Mouse (Mus musculus) midbrain, embryonic 15.5 days (tissue): ENCODE data around the gene Actl7b. TPM values are rescaled to one million over a fixed set of nuclear protein-coding genes. Genes with fewer than 3 reads are reported as not detected.
A peak's percentile ranks its signal among the peaks of the same experiment; 100 is the strongest.

ENCODE experiments used
- ATAC-seq: fragments of 200-750 bp; cut with Nextera tagmentation; replicated peaks from 2 replicates; pipeline ENCODE4 v1.8.0; 2017; ENCODE audit warnings: moderate TSS enrichment
- H3K27ac ChIP-seq: fragments of 300-500 bp; sonication (generic); 2 replicates; pipeline ENCODE4 v1.5.1; 2015; ENCODE audit warnings: mild to moderate bottlenecking, inconsistent platforms
- H3K27me3 ChIP-seq: fragments of 300-500 bp; sonication (generic); replicated peaks from 2 replicates; pipeline ENCODE4 v1.6.1; 2015; ENCODE audit warnings: inconsistent platforms
- H3K36me3 ChIP-seq: fragments of 300-500 bp; sonication (generic); replicated peaks from 2 replicates; pipeline ENCODE4 v1.6.1; 2015; ENCODE audit warnings: inconsistent platforms
- H3K4me1 ChIP-seq: fragments of 300-500 bp; sonication (generic); 2 replicates; pipeline ENCODE4 v1.6.1; 2015; ENCODE audit warnings: inconsistent platforms
- H3K4me2 ChIP-seq: fragments of 300-500 bp; sonication (generic); 2 replicates; pipeline ENCODE4 v1.6.1; 2015; ENCODE audit warnings: inconsistent platforms, mild to moderate bottlenecking, moderate library complexity
- H3K4me3 ChIP-seq: fragments of 300-500 bp; sonication (generic); 2 replicates; pipeline ENCODE4 v1.5.1; 2015; ENCODE audit warnings: mild to moderate bottlenecking, inconsistent platforms
- H3K9ac ChIP-seq: fragments of 300-500 bp; sonication (generic); 2 replicates; pipeline ENCODE4 v1.6.1; 2015; ENCODE audit warnings: mild to moderate bottlenecking, inconsistent platforms
- H3K9me3 ChIP-seq: fragments of 300-500 bp; sonication (generic); 2 replicates; pipeline ENCODE4 v1.6.1; 2016; ENCODE audit warnings: inconsistent platforms
- WGBS: fragments of 180-500 bp; shearing (Covaris S2); methylation state at CpG from one replicate; pipeline ENCODE4 v1.1.7; 2015; ENCODE audit warnings: mixed read lengths; 5-methylcytosine and 5-hydroxymethylcytosine counted together
- polyA plus RNA-seq: library from polyadenylated mRNA; unstranded; fragments of >200 nt; fragmentation: Nextera tagmentation; extraction: Ambion mirVana; gene quantifications from 2 replicates; pipeline ENCODE4 v1.2.1, GENCODE M21; 2015

Actl7b gene
- polyA plus RNA-seq, 1 experiment from 2014 or later = not detected

GRCm38 (mm10) chr4:56740020-56740485 lies 1.2 kb downstream of the Actl7b start, which contains the start of gene Gm26657:
Gene Gm26657 (plus strand): TSS chr4:56740070.
- Histone ChIP-seq H3K27ac (no peak within 1 kb of the TSS), H3K9ac (no peak within 1 kb of the TSS)

GRCm38 (mm10) chr4:56725839-56726238 lies 15.4 kb downstream of the Actl7b start:
- Histone ChIP-seq H3K4me3 (no peak overlapping the region), H3K36me3 (no peaks in the 10 kb centered on the region), H3K27ac (no peak overlapping the region), H3K9ac (no peak overlapping the region), H3K4me2 (no peak overlapping the region), H3K27me3 (no peaks in the 10 kb centered on the region), H3K9me3 (no peaks in the 10 kb centered on the region), H3K4me1 (no peaks in the 10 kb centered on the region)
- no peak for ATAC-seq
- 57% methylated on average over 8 of the region's 8 CpGs for WGBS

More at GRCm38 (mm10) chr4:56740020-56740485, 1.2 kb downstream of the Actl7b start, which contains the start of gene Gm26657:
- H3K27me3 ChIP-seq = no peaks in the 10 kb centered on the region
- H3K4me2 ChIP-seq = no peak within 1 kb of the TSS
- H3K9me3 ChIP-seq = no peaks in the 10 kb centered on the region
- H3K36me3 ChIP-seq = no peaks in the 10 kb centered on the region
- no peaks in the 10 kb centered on the region for H3K4me1 ChIP-seq
- WGBS = 91% methylated on average over 18 of the region's 18 CpGs
- H3K4me3 ChIP-seq = no peak within 1 kb of the TSS
- ATAC-seq = no peak

DNA sequence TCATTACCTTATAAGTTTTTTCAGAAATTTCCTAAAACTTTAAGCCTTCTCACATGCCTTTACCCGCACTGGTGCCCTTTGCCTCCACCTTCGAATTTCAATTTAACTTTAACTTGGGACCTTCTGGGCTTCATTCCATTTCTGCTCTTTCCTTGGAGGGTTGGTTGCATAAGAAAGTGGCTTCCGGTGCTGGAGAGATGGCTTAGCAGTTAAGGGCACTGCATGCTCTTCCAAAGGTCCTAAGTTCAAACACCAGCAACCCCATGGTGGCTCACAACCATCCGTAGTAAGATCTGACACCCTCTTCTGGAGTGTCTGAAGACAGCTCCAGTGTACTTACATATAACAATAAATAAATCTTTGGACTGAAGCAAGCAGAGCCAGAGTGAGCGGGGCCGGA lies 18.0 kb downstream of the Actl7b start:
- WGBS = 95% methylated on average over 6 of the region's 6 CpGs

DNA sequence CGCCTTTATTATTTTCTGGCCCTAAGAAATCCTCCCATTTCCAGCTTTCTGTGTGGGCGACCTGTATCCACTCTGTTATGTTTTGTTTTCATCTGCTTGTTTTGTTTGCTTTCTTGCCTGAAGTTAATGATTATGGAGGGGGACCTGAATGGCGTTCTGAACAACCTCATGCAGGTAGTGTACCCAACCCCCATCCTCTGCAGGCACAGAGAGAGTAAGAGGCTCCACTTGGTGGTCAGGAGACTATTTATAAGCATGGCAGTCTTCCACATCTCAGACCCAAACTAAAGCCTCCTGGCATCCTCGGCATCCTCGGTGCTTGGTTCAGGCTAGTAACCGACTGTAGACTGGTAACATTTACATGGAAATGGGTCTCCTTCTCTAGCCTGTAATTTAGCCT lies 18.9 kb downstream of the Actl7b start:
- 0 out of 2 replicates have a peak, but pooled peaks cover 2% of the 10 kb centered on the region for H3K4me1 ChIP-seq
- H3K4me2 ChIP-seq = no peak overlapping the region
- 74% methylated on average over 6 of the region's 6 CpGs for WGBS
- H3K27me3 ChIP-seq = no peaks in the 10 kb centered on the region
- no peaks in the 10 kb centered on the region for H3K9me3 ChIP-seq
- H3K4me3 ChIP-seq = no peak overlapping the region
- no peaks in the 10 kb centered on the region for H3K36me3 ChIP-seq
- ATAC-seq = no peak
- H3K27ac ChIP-seq = no peak overlapping the region
- no peak overlapping the region for H3K9ac ChIP-seq

More for the DNA sequence above, 18.0 kb downstream of the Actl7b start:
- H3K27ac ChIP-seq = no peak overlapping the region
- H3K36me3 ChIP-seq = no peaks in the 10 kb centered on the region
- H3K4me3 ChIP-seq = no peak overlapping the region
- no peaks in the 10 kb centered on the region for H3K27me3 ChIP-seq
- H3K9me3 ChIP-seq = no peaks in the 10 kb centered on the region
- no peak for ATAC-seq
- H3K9ac ChIP-seq = no peak overlapping the region
- no peak overlapping the region for H3K4me2 ChIP-seq
- H3K4me1 ChIP-seq = 0 out of 2 replicates have a peak, but pooled peaks cover 2% of the 10 kb centered on the region

- no peak for ATAC-seq
- no peak overlapping the region for H3K27ac ChIP-seq
Measured at GRCm38 (mm10) chr4:56721469-56721868, 19.8 kb downstream of the Actl7b start.

DNA sequence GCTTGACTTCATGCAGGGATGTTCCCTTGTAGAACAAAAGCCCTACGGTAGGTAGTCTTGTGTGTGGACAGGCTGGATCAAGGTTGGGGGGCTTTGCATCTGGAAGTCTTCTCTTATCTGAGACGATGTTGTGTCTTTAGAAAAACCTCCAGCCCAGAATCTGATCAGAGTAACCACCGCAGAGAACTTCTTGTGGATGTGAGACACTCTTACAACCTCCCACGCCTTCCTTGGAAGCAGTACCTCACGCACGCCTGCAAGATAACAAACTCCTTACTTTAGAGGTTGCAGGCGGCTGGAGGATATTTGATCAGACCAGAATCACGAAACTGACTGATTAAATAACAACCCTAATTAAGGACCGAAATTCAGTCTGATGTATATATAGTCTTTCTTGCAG lies 20.8 kb downstream of the Actl7b start:
- H3K36me3 ChIP-seq = no peaks in the 10 kb centered on the region
- no peak overlapping the region for H3K4me2 ChIP-seq
- no peak overlapping the region for H3K4me3 ChIP-seq
- H3K27me3 ChIP-seq = no peaks in the 10 kb centered on the region
- 88% methylated on average over 9 of the region's 9 CpGs for WGBS
- 0 out of 2 replicates have a peak, but pooled peaks cover 2% of the 10 kb centered on the region for H3K4me1 ChIP-seq
- ATAC-seq = no peak
- no peak overlapping the region for H3K27ac ChIP-seq
- no peaks in the 10 kb centered on the region for H3K9me3 ChIP-seq
- H3K9ac ChIP-seq = no peak overlapping the region

More at GRCm38 (mm10) chr4:56721469-56721868, 19.8 kb downstream of the Actl7b start:
- no peak overlapping the region for H3K9ac ChIP-seq
- no peak overlapping the region for H3K4me3 ChIP-seq
- no peaks in the 10 kb centered on the region for H3K9me3 ChIP-seq
- no peaks in the 10 kb centered on the region for H3K27me3 ChIP-seq
- WGBS = 35% methylated on average over 3 of the region's 3 CpGs
- 0 out of 2 replicates have a peak, but pooled peaks cover 2% of the 10 kb centered on the region for H3K4me1 ChIP-seq
- H3K4me2 ChIP-seq = no peak overlapping the region
- no peaks in the 10 kb centered on the region for H3K36me3 ChIP-seq

- 61% methylated on average over 9 of the region's 9 CpGs for WGBS
Measured at GRCm38 (mm10) chr4:56719456-56719855, 21.8 kb downstream of the Actl7b start.

DNA sequence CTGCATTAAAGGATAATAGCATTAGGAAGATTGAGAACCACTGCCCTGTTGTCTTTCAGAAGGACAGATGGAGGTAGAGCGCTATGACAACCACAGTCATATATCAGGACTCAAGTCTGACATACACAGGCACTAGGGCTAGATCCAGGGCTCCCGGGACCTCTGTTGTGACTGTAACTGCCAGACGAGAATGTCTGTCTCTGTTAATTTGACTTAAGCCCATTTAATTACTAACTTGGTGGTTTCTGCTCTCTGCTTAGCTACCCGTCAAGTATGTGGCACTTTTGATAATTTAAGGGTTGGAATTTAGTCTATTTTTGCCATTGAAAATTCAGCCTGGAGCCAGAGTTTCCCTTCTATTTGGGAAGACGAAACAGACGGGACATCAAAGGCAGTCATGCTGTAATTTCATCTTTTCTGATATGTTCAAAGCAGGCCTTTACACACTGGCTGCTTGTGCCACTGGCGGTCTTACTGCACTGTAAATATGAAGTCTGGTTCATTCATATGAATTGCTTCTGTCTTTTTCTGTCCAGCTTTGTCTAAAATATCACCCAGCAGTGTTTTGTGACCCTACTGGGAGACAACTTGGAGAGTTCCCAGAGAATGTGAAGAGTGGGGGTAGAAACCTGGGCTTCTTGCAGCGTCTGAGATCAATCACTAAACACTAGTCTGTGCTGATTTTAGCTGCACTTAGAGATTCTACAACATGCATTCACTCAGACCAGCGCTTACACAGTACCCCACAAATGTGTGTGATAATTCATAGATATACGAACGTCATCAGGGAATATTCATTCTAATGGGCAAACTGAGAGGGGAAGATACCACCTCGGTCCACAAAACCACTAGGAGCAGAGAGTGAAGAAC lies 22.4 kb downstream of the Actl7b start:
- H3K4me2 ChIP-seq = no peak overlapping the region
- H3K4me1 ChIP-seq = 0 out of 2 replicates have a peak, but pooled peaks cover 2% of the 10 kb centered on the region
- ATAC-seq = peak; percentile 54
- H3K27me3 ChIP-seq = no peaks in the 10 kb centered on the region
- H3K9me3 ChIP-seq = no peaks in the 10 kb centered on the region
- H3K27ac ChIP-seq = peak overlapping the region; percentile 32; the same call in 1 of the 2 replicates
- 69% methylated on average over 12 of the region's 12 CpGs for whole genome bisulfite sequencing
- H3K36me3 ChIP-seq = no peaks in the 10 kb centered on the region
- no peak overlapping the region for H3K9ac ChIP-seq
- no peak overlapping the region for H3K4me3 ChIP-seq

More at GRCm38 (mm10) chr4:56719456-56719855, 21.8 kb downstream of the Actl7b start:
- no peak overlapping the region for H3K4me3 ChIP-seq
- 0 out of 2 replicates have a peak, but pooled peaks cover 2% of the 10 kb centered on the region for H3K4me1 ChIP-seq
- no peaks in the 10 kb centered on the region for H3K36me3 ChIP-seq
- no peak overlapping the region for H3K9ac ChIP-seq
- ATAC-seq = no peak
- no peak overlapping the region for H3K4me2 ChIP-seq
- no peaks in the 10 kb centered on the region for H3K27me3 ChIP-seq
- no peaks in the 10 kb centered on the region for H3K9me3 ChIP-seq
- H3K27ac ChIP-seq = 0 out of 2 replicates have a peak overlapping the region, but pooled peaks have one; percentile 32

- WGBS = 82% methylated on average over 3 of the region's 3 CpGs
- H3K27ac ChIP-seq = no peak overlapping the region
- ATAC-seq = no peak
- H3K27me3 ChIP-seq = no peaks in the 10 kb centered on the region
- H3K9me3 ChIP-seq = no peaks in the 10 kb centered on the region
- H3K4me2 ChIP-seq = no peak overlapping the region
- no peak overlapping the region for H3K9ac ChIP-seq
- 0 out of 2 replicates have a peak, but pooled peaks cover 2% of the 10 kb centered on the region for H3K4me1 ChIP-seq
- H3K4me3 ChIP-seq = no peak overlapping the region
- no peaks in the 10 kb centered on the region for H3K36me3 ChIP-seq
Measured at GRCm38 (mm10) chr4:56717932-56718331, 23.3 kb downstream of the Actl7b start.

GRCm38 (mm10) chr4:56716801-56717200 lies 24.4 kb downstream of the Actl7b start:
- H3K4me3 ChIP-seq = no peak overlapping the region
- WGBS = 58% methylated on average over 5 of the region's 5 CpGs
- no peak overlapping the region for H3K9ac ChIP-seq
- H3K27me3 ChIP-seq = no peaks in the 10 kb centered on the region
- H3K4me2 ChIP-seq = no peak overlapping the region
- H3K9me3 ChIP-seq = no peaks in the 10 kb centered on the region
- ATAC-seq = no peak
- no peak overlapping the region for H3K27ac ChIP-seq
- 0 out of 2 replicates have a peak, but pooled peaks cover 2% of the 10 kb centered on the region for H3K4me1 ChIP-seq
- no peaks in the 10 kb centered on the region for H3K36me3 ChIP-seq

DNA sequence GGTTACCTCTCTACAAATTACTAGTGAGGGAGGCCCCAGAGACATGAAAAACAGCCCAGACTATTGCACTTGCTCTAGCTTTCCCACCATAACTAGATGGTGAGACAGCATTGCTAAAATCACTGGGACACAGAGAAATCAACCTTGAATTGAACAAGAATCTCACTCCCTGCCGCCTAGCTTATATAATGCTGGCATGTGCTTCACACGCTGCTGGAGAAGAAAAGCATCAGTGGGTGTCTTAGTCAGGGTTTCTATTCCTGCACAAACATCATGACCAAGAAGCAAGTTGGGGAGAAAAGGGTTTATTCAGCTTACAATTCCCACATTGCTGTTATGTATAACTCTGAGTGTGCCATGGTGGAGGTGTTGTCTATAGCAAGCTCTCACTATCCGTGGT lies 28.1 kb downstream of the Actl7b start:
- H3K9ac ChIP-seq = no peak overlapping the region
- H3K27me3 ChIP-seq = no peaks in the 10 kb centered on the region
- peaks cover 4% of the 10 kb centered on the region; the same call in 1 of the 2 replicates for H3K4me1 ChIP-seq
- WGBS = 81% methylated on average over 3 of the region's 3 CpGs
- no peak overlapping the region for H3K4me3 ChIP-seq
- no peaks in the 10 kb centered on the region for H3K9me3 ChIP-seq
- no peak overlapping the region for H3K27ac ChIP-seq
- no peak overlapping the region for H3K4me2 ChIP-seq
- ATAC-seq = no peak
- H3K36me3 ChIP-seq = no peaks in the 10 kb centered on the region

DNA sequence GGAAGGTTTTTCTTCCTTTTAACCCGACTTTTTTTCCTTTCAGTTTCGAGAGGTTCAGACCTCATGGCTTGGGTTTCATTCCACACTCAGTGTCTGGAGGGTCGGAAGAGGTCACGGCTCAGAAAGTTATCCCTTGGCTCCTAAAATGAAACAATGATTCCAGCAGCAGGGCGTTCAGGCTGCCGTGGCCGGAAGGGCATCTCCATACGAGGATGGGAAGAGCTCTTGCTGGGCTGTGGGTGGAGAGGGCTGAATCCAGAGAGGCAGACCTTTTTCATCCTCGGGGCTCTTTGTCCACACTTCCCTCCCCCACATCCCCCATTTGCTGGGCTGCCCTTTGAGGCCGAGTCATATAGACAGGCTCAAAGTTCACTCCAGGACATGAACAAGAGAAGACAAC lies 39.0 kb downstream of the Actl7b start:
- Histone ChIP-seq H3K27me3 (no peaks in the 10 kb centered on the region), H3K9me3 (no peaks in the 10 kb centered on the region), H3K27ac (no peak overlapping the region), H3K4me2 (no peak overlapping the region), H3K4me3 (no peak overlapping the region), H3K9ac (no peak overlapping the region), H3K36me3 (no peaks in the 10 kb centered on the region), H3K4me1 (no peaks in the 10 kb centered on the region)
- 3% methylated on average over 10 of the region's 10 CpGs for WGBS
- ATAC-seq = no peak
